Mouse (Mus musculus) heart, embryonic 16.5 days (tissue): ENCODE results near the gene Hist2h4. TPM values are rescaled to one million over a fixed set of nuclear protein-coding genes. Genes with fewer than 3 reads are reported as not detected.

Source experiments
- ATAC-seq: fragments of 200-750 bp; cut with Nextera tagmentation; replicated peaks from 2 replicates; pipeline ENCODE4 v1.8.0; 2017; ENCODE audit warnings: moderate number of reproducible peaks; ENCODE audit not compliant: insufficient read depth, low FRiP score; ENCODE audit errors: extremely low read depth
- H3K27ac ChIP-seq: fragments of 300-500 bp; sonication (generic); 2 replicates; pipeline ENCODE4 v1.5.1; 2014; ENCODE audit warnings: mild to moderate bottlenecking, low read length, control low read depth, moderate library complexity
- H3K27me3 ChIP-seq: fragments of 300-500 bp; sonication (generic); 2 replicates; pipeline ENCODE4 v1.6.1; 2014; ENCODE audit warnings: low read length, mixed read lengths; ENCODE audit not compliant: control insufficient read depth, insufficient read depth
- H3K36me3 ChIP-seq: fragments of 300-500 bp; sonication (generic); 2 replicates; pipeline ENCODE4 v1.6.1; 2014; ENCODE audit not compliant: control insufficient read depth, insufficient read depth
- H3K4me1 ChIP-seq: fragments of 300-500 bp; sonication (generic); 2 replicates; pipeline ENCODE4 v1.6.1; 2014; ENCODE audit warnings: low read length, mixed read lengths; ENCODE audit not compliant: control insufficient read depth, insufficient read depth
- H3K4me2 ChIP-seq: fragments of 300-500 bp; sonication (generic); 2 replicates; pipeline ENCODE4 v1.6.1; 2014; ENCODE audit warnings: low read depth, mild to moderate bottlenecking, control low read depth, low read length
- H3K4me3 ChIP-seq: fragments of 300-500 bp; sonication (generic); 2 replicates; pipeline ENCODE4 v1.5.1; 2014; ENCODE audit warnings: mild to moderate bottlenecking, control low read depth, low read length
- H3K9ac ChIP-seq: fragments of 300-500 bp; sonication (generic); 2 replicates; pipeline ENCODE4 v1.6.1; 2014; ENCODE audit warnings: low read length, control low read depth
- H3K9me3 ChIP-seq: fragments of 300-500 bp; sonication (generic); replicated peaks from 2 replicates; pipeline ENCODE4 v1.6.1; 2016; ENCODE audit warnings: low read length; ENCODE audit not compliant: control insufficient read depth
- WGBS: fragments of 180-500 bp; shearing (Covaris S2); extraction: QIAGEN DNeasy Blood & Tissue Kit; methylation state at CpG from one replicate; pipeline ENCODE4 v1.1.7; 2014; 5-methylcytosine and 5-hydroxymethylcytosine counted together
- polyA plus RNA-seq: library from polyadenylated mRNA; unstranded; fragments of >200 nt; fragmentation: Nextera tagmentation; extraction: Ambion mirVana; gene quantifications from 2 replicates; pipeline ENCODE4 v1.2.1, GENCODE M21; 2015

Gene Hist2h4
- polyA plus RNA-seq, 1 experiment from 2014 or later, result 2.4 TPM

GRCm38 (mm10) chr3:96264404-96264949 is 1.4 kb upstream of the Hist2h4 start:
- H3K4me3 ChIP-seq, result peak overlapping the region; percentile 71
- peak overlapping the region; percentile 77 for H3K9ac ChIP-seq
- H3K4me1 ChIP-seq, result peaks cover 19% of the 10 kb centered on the region
- H3K4me2 ChIP-seq, result peak overlapping the region; percentile 91
- peak overlapping the region; percentile 98 for H3K27ac ChIP-seq
- H3K9me3 ChIP-seq, result no peaks in the 10 kb centered on the region
- no peak for ATAC-seq
- H3K27me3 ChIP-seq, result no peaks in the 10 kb centered on the region; the same call in 1 of the 2 replicates
- 79% methylated on average over 7 of the region's 7 CpGs for WGBS
- H3K36me3 ChIP-seq, result no peaks in the 10 kb centered on the region

- H3K27me3 ChIP-seq, result no peaks in the 10 kb centered on the region; the same call in 1 of the 2 replicates
- no peaks in the 10 kb centered on the region for H3K36me3 ChIP-seq
- H3K9ac ChIP-seq, result peak overlapping the region; percentile 77
- 6% methylated on average over 27 of the region's 27 CpGs for WGBS
- H3K27ac ChIP-seq, result peak overlapping the region; percentile 98
- peak overlapping the region; percentile 71 for H3K4me3 ChIP-seq
- no peaks in the 10 kb centered on the region for H3K9me3 ChIP-seq
- peak overlapping the region; percentile 91 for H3K4me2 ChIP-seq
- peak; percentile 3; the same call in 1 of the 2 replicates for ATAC-seq
- H3K4me1 ChIP-seq, result peaks cover 19% of the 10 kb centered on the region
Observed at GRCm38 (mm10) chr3:96263558-96264403, 670 bp upstream of the Hist2h4 start.

- peaks cover 17% of the 10 kb centered on the region for H3K4me1 ChIP-seq
- H3K9ac ChIP-seq, result peak overlapping the region; percentile 87
- H3K4me2 ChIP-seq, result peak overlapping the region; percentile 91
- WGBS, result under 1% methylated on average over 19 of the region's 19 CpGs
- H3K9me3 ChIP-seq, result no peaks in the 10 kb centered on the region
- H3K27ac ChIP-seq, result peak overlapping the region; percentile 98
- peak; percentile 84 for ATAC-seq
- no peaks in the 10 kb centered on the region for H3K36me3 ChIP-seq
- H3K27me3 ChIP-seq, result no peaks in the 10 kb centered on the region; the same call in 1 of the 2 replicates
- H3K4me3 ChIP-seq, result peak overlapping the region; percentile 71
Observed at GRCm38 (mm10) chr3:96262216-96262875, 765 bp downstream of the Hist2h4 start.

- Histone ChIP-seq H3K4me1 (peaks cover 17% of the 10 kb centered on the region), H3K9me3 (no peaks in the 10 kb centered on the region), H3K4me2 (peak overlapping the region; percentile 91), H3K27me3 (no peaks in the 10 kb centered on the region; the same call in 1 of the 2 replicates), H3K27ac (peak overlapping the region; percentile 98), H3K9ac (peak overlapping the region; percentile 87), H3K4me3 (peak overlapping the region; percentile 71), H3K36me3 (no peaks in the 10 kb centered on the region)
- no peak for ATAC-seq
- 55% methylated on average over 3 of the region's 3 CpGs for WGBS
Observed at GRCm38 (mm10) chr3:96261623-96262022, 1.5 kb downstream of the Hist2h4 start.

GRCm38 (mm10) chr3:96260220-96260619 is 2.9 kb downstream of the Hist2h4 start:
- ATAC-seq, result no peak
- Histone ChIP-seq H3K4me1 (peaks cover 17% of the 10 kb centered on the region), H3K9me3 (no peaks in the 10 kb centered on the region), H3K4me3 (no peak overlapping the region), H3K36me3 (no peaks in the 10 kb centered on the region), H3K27ac (no peak overlapping the region), H3K27me3 (no peaks in the 10 kb centered on the region; the same call in 1 of the 2 replicates), H3K4me2 (no peak overlapping the region), H3K9ac (no peak overlapping the region)
- 83% methylated on average over 5 of the region's 5 CpGs for WGBS

- ATAC-seq, result no peak
- H3K4me1 ChIP-seq, result peaks cover 6% of the 10 kb centered on the region
- H3K4me2 ChIP-seq, result no peak overlapping the region
- 59% methylated on average over 3 of the region's 3 CpGs for WGBS
- H3K9ac ChIP-seq, result no peak overlapping the region
- no peak overlapping the region for H3K27ac ChIP-seq
- H3K27me3 ChIP-seq, result no peaks in the 10 kb centered on the region; the same call in 1 of the 2 replicates
- no peak overlapping the region for H3K4me3 ChIP-seq
- no peaks in the 10 kb centered on the region for H3K9me3 ChIP-seq
- H3K36me3 ChIP-seq, result no peaks in the 10 kb centered on the region
Observed at GRCm38 (mm10) chr3:96257190-96257589, 5.9 kb downstream of the Hist2h4 start.

- no peak overlapping the region for H3K4me2 ChIP-seq
- H3K9ac ChIP-seq, result no peak overlapping the region
- H3K27ac ChIP-seq, result no peak overlapping the region
- ATAC-seq, result no peak
- no peaks in the 10 kb centered on the region for H3K36me3 ChIP-seq
- 75% methylated on average over 5 of the region's 5 CpGs for WGBS
- no peaks in the 10 kb centered on the region for H3K9me3 ChIP-seq
- H3K4me3 ChIP-seq, result no peak overlapping the region
- H3K27me3 ChIP-seq, result no peaks in the 10 kb centered on the region; the same call in 1 of the 2 replicates
- no peaks in the 10 kb centered on the region for H3K4me1 ChIP-seq
Observed at GRCm38 (mm10) chr3:96255926-96256593, 7.1 kb downstream of the Hist2h4 start.

GRCm38 (mm10) chr3:96254683-96255355 is 8.3 kb downstream of the Hist2h4 start:
- Histone ChIP-seq H3K36me3 (no peaks in the 10 kb centered on the region), H3K4me1 (peaks cover 2% of the 10 kb centered on the region; the same call in 1 of the 2 replicates), H3K9ac (0 out of 2 replicates have a peak overlapping the region, but pooled peaks have one; percentile 37), H3K27ac (no peak overlapping the region), H3K9me3 (no peaks in the 10 kb centered on the region), H3K4me3 (no peak overlapping the region), H3K27me3 (no peaks in the 10 kb centered on the region), H3K4me2 (no peak overlapping the region)
- 31% methylated on average over 10 of the region's 10 CpGs for WGBS
- ATAC-seq, result no peak; the same call in 1 of the 2 replicates
